Mouse (Mus musculus): Measurements from ENCODE around the gene Hsd17b1.

Hsd17b1 gene

DNA sequence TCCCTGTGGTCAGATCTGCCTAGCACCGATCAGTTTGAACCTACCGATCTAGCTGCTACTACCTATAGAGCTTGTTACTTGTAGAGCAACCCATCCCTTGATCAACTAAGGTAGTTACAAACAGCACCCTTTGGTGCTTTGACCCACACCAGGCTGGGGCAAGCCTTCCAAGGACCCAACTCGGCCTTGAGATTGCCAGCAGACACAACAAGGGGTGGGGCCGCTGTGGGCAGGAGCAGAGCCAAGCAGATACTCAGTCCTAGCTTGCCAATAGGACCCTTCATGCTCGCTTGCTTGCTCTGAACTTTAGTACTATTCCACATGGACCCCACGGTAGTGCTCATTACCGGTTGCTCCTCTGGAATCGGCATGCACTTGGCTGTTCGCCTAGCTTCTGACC lies at the start of gene Hsd17b1:
Gene Hsd17b1, plus strand, starts transcription at position 291 of the 400 bp plus-strand sequence.
- no peak for DNase-seq

DNA sequence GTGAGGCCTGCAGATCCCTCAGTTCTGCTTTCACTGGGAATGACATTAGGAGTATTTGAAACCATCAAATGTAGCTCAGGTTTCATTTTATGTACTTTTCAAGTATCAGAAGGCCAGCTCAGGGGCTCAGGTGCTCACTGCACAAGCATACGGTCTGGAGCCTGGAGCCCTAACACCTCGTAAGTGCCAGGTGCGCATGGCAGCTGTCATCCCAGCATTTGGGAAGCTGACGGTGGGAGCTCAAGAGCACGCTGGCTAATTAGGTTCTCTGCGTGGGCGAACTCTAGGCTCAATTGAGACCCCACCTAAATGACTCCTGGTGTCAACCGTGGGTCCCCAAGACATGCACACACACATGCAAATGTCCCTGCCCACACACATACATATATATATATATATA lies 48.9 kb upstream of the Hsd17b1 start:
- DNase-seq, result no peak

DNA sequence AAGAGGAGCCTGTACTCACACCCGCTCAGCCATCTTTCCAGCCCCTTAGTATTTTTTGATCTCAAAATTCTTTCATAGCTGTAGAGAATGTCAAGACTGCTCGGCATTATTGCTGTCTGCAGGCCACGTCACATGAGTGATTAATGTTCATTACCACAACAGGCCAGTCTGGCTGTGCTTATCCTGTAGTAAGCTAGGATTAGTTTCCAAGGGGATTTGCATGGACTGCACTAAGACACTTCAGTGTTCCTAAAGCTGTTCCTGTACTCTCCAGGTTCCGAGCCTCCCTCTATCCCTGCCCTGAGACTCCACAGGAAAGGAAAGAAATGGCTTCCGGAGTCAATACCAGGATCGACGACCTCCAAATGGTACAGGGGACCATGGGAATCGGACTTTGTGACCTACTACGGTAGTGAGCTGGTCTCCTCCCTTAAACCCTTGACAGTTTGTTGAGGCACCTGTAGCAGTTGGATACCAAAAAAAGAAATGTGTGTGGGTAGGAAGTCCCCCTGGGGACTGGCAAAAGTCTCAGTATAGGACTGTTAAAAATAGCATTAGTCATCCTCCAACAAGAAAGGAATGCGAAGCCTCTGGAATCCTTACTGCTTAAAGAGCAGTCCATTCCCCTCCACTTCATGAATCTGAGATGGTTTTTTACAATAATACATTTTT lies 47.9 kb upstream of the Hsd17b1 start:
- DNase-seq, result no peak

DNA sequence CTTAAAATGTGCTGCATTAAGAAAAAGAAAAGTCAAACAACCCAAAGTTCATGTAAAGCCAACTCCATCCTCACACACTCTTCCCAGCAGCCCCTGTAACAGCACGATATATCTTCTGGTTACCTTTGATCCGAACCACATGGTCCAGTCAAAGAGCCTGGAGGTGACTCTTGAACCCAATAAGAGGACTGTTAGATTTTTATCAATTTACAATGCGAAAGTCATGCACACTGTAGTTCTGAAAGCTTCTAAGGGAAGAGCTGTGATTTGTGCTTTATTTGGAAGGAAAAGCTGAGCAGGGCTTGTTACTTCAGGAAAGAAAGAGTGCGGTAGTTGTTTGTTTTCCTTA lies 47.4 kb upstream of the Hsd17b1 start:
- no peak for DNase-seq

DNA sequence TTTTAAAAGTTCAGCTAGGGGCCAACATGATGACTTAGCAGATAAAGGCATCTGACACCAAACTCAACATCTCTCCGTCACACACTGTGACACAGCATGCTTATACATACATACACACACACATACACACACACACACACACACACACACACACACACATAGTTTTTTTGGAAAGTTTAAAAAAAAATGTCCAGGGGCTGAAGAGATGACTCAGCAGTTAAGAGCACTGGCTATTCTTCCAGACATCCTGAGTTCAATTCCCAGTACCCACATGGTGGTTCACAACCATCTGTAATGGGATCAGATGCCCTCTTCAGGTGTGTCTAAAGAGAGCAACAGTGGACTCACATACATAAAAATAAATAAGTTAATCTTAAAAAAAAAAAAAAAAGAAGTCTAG lies 46.7 kb upstream of the Hsd17b1 start:
- no peak for DNase-seq

DNA sequence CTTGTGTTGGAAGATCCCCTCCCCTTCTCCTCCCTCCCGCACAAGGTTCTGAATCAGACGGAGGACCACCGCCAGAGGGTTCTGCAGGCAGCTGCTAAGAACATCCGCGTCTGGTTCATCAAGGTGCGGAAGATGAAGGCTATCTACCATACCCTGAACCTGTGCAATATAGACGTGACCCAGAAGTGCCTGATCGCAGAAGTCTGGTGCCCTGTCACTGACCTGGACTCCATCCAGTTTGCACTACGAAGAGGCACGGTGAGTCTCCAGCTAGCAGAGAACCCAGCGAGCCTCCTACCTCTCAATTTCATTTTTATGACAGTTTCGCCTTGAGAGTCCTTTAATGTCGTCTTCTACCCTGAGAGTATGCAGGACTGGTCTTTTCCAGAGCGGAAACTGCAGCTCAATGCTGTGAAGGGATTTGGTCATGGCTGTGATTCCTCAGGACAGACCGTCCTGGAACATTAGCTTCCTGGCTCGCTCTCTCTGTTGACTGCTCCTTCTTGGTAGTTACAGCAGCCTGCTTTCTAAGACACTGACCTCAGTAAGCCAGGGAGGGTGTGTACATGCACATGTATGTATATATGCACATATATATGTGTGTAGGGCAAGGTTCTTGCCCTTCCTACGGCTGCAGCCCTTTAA lies 44.2 kb upstream of the Hsd17b1 start:
- DNase-seq, result no peak

DNA sequence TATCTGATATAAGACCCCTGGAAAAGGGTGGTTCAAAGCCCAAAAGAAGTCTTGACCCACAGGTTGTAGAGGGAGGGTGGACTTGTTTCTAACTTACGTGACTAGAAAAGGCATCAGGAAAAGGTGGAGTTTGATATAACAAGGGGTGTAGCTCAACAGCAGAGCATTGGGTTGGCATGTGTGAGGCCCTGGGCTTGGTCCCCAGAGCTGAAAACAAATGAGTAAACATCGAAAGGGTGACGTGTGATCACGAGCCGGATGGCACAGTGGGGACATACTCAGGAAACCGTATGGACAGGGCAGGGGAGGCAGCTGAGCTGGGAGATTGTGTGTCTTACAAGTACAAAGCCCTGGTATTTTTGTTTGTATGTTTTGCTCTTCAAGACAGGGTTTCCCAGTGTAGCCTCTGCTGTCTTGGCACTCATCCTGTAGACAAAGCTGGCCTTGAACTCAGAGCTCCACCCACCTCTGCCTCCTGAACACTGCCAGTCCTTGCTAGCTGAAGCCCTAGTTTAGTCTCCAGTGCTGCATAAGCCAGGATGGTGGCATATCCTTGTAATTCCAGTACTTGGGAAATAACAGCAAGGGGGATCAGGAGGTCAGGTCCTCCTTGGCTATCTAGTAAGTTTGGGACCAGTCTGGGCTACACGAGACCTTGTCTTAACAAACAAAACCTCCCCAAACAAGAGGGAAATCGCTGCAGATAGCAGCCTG lies 43.4 kb upstream of the Hsd17b1 start:
- no peak for DNase-seq

DNA sequence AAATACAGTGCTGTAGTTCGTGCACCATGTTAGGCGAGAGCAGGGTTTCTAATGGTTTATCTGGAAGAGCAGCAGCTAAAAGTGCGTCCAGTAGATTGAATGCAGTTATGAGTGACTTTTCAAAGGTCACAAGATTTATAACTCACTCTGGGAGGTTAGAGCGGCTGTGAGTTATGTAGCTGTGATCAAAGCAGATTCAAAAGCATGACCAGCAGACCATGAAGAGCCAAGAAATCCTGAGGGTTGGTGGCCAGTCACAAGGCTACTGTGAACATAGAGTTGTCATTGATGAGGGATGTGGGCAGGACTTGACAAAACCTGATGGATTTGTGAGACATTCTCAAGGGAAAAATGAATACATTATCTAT lies 42.9 kb upstream of the Hsd17b1 start:
- DNase-seq, result no peak

DNA sequence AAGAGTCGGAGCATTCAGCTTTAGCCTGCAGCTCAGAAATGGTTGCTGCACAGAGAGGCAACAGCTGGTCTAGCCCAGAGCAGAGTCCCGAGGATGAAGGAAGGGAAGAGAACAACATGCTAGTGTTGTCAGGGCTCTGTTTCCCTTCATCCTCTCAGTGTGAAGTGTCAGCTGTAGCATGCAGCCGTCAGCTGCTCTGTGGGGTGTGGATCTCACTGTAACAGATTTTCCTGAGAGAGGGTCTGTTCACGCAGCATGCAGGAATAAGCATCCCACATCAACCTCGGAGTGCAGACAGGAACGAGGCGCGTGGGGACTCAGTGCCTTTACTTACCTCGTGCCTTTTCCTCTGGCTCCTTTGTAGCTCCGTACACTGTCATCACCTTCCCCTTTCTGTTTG lies 40.4 kb upstream of the Hsd17b1 start:
- DNase-seq, result no peak

DNA sequence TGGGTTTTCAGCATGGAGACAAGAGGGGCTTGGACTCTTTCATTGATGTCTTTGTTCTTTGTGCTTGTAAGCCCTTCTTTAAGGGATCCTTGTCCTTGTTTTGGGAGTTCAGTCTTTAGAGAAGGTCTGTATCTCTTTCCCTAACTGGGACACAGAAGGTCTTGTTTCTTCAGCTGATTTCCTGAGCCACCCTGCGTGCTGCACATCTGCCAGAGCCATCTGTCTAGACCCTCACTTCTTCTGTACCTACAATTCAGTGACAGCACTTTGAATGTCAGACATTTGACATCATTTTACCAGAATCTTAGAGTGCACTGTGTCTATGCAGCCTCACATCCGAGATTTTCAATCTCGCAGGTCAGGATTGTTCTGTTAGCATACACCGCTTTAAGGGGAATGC lies 32.4 kb upstream of the Hsd17b1 start:
- no peak for DNase-seq

DNA sequence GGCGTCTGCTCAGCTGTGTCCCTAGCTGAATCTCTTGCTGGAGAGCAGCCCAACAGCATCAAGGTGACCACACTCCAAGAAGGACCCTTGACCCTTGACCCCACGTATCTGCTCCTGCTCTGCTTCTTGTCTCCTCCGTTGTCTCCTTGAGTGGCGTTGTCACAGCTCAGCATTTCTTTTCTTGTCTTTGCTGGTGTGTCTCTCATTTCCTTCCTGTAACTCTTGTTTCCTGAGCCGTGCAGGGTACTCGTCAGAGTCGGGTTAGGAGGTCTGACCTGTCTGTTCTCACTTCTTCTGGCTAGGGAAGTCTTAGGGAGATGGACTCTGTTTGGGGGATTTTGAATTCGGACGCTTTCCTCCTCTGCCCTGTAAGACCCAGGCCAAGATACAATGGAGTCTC lies 31.8 kb upstream of the Hsd17b1 start:
- peak; percentile 28 to 32 for DNase-seq

DNA sequence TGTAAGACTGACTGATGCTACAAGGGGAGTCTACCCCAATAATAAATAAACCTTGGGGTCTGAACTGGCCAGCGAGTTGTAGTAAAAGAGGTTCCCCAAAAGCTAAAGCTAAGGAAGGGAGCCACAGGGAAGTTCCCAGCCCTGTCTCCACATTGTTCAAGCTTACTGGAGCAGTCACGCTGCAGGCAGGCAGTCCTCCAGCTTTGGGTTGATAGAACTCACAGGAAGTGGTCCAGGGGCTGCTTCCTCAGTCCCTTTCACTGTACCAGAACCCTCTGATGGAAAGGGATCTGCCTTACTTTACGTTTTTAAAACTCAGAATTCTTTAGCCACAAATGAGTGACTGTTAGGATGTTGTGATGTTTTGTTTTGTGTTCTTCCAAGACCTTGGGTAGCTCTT lies 30.7 kb upstream of the Hsd17b1 start:
- no peak for DNase-seq

DNA sequence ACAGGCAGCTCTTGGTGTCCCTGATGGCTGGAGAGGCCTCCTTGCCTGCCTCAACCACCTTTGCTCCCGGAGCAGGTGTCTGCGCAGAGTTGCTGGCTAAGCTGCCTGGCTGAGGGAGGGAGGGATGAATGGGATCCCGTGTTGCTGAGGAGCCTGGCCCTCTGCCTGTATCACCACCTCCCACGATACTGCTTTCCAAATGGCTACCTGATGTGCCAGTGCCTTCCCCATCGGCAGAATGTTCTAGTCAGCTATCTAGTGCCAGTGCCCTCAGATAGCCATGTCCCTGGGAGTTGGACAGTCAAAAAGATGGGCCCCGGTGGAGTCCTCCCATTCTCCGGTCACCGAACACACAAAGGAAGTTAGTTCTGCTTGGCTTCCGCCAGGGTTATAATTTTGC lies 27.9 kb upstream of the Hsd17b1 start:
- no peak for DNase-seq

DNA sequence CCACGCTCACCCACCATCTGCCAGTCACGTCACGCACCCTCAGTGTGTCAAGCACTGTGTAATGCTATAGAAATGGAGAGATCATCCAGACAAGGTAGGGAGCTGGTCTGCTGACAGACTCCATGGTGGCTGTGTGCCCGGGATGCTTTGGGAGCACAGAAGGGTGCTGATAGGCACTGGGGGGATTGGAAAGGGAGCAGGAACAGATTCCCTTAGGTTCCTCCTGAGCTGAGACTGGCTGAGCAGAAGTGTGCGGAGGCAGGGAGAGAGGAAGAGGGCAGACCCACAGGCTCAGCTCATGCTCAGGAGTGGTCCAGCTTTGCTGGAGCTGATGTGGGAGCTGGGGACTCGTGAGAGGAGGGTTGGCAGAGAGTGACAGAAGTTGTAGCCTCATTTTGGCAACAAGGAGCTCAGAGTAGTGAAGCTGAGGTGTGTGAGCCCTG lies 27.1 kb upstream of the Hsd17b1 start:
- DNase-seq, result no peak

DNA sequence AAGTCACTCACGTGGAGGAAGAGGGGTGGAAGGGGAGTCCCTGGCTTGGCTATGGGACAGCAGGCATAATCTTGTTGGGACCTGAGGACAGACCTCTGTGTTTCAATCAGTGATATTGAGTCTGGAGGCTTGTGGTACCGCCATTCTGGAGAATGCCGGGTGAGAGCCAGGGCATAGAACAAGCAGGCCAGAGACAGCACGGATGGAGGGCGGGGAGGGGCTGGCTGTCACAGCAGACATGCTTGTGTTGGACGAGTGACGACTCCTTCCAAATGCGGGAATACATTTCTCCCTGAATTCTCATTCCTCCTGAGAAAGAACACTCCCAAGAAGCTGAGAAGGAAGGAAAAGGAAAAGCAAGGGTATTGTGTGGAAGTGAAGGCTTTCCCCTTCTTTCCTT lies 26.6 kb upstream of the Hsd17b1 start:
- no peak for DNase-seq

DNA sequence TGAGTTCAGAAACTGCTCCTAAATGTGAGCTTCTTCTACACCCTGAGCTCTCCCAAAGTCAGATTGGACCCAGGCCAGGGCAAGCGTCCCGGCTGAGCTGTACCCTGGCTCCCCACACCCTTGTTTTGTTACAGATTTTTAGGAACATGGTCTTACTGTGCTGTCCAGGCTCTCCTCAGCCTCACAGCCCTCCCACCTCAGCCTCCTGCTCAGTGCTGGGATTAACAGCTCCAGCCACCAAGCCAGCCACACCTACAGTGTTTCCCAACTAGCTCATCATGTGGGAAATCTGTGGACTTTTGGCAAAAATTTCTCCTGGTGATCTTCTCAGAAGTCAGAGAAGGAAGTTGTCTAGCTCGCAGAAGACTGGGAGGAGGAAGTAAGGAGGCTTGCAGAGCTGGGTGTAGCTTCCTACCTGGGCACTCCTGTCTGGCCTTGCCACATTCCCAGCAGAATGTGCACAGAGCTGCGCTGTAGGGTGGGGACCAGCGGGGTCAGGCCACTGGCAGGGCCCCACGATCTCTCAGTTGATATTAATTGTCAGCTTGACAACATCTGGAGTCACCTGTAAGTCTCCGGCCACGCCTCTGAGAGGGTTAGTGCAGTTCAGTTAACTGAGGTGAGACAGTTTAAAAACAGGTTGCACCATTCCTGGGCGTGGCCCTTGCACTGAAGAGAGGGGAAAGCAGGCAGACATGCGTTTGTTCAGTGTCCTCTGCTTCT lies 25.3 kb upstream of the Hsd17b1 start:
- no peak for DNase-seq

DNA sequence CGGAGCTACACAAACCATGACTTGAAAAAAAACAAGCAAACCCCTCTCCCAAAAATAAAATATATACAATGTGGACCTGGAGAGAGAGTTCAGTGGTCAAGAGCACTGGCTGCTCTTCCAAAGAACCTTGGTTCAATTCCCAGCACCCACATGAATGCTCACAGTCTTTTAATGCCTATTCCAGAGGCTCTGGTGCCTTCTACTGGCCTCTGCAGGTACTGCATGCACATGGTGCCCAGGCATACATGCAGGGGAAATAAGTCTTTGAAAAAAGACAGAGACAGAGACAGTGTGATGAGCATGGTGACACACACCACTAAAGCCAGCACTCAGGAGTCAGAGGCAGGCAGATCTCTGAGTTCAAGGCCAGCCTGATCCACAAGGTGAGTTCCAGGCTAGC lies 24.2 kb upstream of the Hsd17b1 start:
- DNase-seq, result peak; percentile 49 to 53

DNA sequence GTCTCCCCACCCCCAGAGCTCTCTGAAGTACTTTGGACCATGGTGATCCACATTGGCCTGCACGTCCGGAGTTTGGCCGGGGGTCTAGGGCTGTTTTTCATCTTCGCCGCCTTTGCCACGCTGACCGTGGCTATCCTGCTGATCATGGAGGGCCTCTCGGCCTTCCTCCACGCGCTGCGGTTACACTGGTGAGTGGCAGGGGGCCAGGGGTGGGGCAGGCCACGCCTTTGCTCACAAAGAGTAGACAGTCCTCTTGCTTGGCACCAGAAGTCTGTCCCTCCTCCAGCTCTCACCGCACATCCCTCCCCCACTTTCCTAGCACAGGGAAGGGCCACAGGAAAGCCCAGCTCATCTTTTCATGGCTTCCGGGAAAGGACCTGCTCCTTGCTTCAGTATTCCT lies 22.8 kb upstream of the Hsd17b1 start:
- no peak for DNase-seq

DNA sequence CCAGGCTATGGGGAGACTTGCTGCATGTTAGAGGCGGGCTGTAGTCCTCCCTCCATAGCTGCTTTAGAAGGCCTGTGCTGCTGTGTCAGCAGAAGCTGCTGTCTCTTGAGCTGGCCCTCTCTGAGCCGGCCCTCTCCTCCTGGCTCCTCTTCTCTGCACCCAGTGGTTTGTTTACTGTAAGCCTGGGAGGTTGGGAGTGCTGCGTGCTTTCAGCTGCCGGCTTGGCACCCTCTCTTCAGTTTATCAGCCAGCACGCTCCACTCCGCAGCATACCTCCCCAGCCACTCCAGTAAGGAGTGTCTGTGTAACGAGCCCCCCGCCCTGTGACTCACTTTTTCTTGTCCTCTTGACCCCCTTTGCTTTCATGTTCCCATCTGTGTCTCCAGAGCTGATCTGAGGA lies 21.3 kb upstream of the Hsd17b1 start:
- no peak for DNase-seq

DNA sequence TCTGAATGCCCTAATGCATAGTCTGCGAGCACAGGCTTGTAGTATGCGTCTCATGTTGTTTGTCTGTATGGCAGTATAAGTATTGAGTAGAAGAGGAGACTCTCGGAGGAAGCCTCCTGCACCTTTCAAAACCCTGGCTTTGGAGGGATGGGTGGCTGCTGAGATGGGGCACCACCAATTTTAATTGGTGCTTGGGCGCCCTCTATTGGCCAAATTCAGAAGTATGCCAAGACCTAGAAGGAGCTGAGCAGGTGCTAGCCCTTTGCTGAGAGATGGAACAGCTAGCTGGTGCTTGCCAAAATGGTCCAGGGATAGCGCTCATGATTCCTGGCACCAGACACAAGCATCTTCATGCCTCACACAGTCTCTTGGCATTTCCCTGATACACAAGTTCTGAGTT lies 20.4 kb upstream of the Hsd17b1 start:
- DNase-seq, result peak; percentile 91

DNA sequence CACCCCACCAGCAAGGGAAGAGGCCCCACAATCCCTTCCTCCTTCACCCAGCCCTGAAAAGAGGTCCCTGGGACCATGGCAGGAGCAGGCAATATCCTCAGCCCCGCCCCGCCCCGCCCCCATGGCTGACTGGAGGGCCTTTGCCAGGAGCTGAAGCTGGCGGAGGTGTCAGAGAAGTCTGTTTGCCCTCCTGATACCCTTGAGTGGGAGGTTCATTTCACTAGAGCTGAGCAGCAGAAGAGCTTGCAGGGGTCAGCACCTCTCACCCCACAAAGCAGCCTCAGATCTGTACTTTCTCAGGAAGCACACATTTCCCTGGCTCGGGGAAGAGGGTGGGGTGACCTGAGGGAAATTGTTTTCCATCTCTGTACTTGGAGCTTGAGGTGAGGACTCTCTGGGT lies 19.5 kb upstream of the Hsd17b1 start:
- no peak for DNase-seq

DNA sequence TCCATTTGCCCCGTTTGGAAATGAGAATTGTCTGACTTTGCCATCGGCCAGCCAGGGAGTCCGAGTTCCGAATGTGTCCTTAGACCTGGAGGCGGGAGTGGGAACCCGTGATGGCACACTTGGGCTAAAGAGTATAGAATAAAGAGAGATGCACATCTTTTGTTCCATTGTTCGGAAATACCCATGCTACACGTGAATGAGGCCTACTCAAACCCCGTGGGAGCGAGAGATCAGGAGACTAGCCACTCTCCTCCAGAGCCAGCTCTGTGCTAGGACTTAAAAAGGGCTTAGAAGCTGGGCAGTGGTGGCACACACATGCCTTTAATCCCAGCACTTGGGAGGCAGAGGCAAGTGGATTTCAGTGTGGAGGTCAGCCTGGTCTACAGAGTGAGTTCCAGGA lies 18.7 kb upstream of the Hsd17b1 start:
- no peak for DNase-seq

DNA sequence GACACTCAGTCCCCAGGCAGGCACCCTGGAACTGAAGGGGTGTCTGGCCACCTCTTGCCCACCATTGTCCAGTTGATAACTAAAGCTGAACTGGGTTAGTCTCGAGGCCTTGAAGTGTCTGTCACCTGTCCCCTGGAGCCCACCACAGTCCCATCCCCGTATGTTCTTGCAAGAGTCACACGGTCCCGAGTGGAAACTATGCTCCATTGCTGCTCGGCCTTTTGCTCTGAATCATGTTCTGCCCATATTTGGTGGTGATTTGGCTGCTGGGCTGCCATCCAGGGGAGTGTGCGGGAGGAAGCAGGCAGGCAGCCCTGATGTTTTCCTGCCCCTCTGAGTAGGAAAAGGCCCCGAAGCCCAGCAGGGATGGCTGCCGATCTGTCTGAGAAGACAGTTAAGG lies 18.1 kb upstream of the Hsd17b1 start:
- no peak for DNase-seq

DNA sequence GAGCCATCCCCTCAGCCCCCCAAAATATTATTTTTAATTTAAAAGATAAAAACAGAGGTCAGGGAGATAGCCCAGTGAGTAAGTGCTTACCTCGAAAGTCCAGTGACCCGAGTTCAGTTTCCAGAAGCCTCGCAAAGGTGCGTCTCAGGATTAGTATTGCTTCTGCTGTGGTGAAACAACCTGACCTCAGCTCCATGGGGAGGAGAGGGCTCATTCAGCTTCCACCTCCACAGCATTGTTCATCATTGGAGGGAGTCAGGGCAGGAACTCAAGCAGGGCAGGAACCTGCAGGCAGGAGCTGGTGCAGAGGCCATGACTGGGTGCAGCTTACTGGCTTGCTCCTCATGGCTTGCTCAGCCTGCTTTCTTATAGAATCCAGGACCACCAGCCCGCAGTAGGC lies 17.2 kb upstream of the Hsd17b1 start:
- DNase-seq, result no peak
